Mouse (Mus musculus) heart, postnatal 0 days (tissue): Measurements from ENCODE around the gene Bcas3. TPM values are rescaled to one million over a fixed set of nuclear protein-coding genes. Genes with fewer than 3 reads are reported as not detected.

Source experiments
- ATAC-seq: fragments of 200-750 bp; cut with Nextera tagmentation; 2 replicates; pipeline ENCODE4 v1.8.0; 2017; ENCODE audit warnings: low read depth, moderate number of reproducible peaks, moderate library complexity; ENCODE audit not compliant: insufficient read depth
- DNase-seq: peaks from one replicate; pipeline ENCODE4 v3.0.0-alpha.2; 2016; ENCODE audit warnings: low spot score
- H3K27ac ChIP-seq: fragments of 300-500 bp; sonication (generic); 2 replicates; pipeline ENCODE4 v1.5.1; 2014; ENCODE audit warnings: low read depth, mild to moderate bottlenecking
- H3K27me3 ChIP-seq: fragments of 300-500 bp; sonication (generic); 2 replicates; pipeline ENCODE4 v1.6.1; 2014; ENCODE audit warnings: low read length, mixed read lengths; ENCODE audit not compliant: control insufficient read depth, insufficient read depth
- H3K36me3 ChIP-seq: fragments of 300-500 bp; sonication (generic); replicated peaks from 2 replicates; pipeline ENCODE4 v1.6.1; 2014; ENCODE audit warnings: low read length, mixed read lengths; ENCODE audit not compliant: control insufficient read depth, insufficient read depth
- H3K4me1 ChIP-seq: fragments of 300-500 bp; sonication (generic); 2 replicates; pipeline ENCODE4 v1.6.1; 2014; ENCODE audit warnings: antibody characterized with exemption; ENCODE audit not compliant: control insufficient read depth, insufficient read depth
- H3K4me2 ChIP-seq: fragments of 300-500 bp; sonication (generic); 2 replicates; pipeline ENCODE4 v1.6.1; 2014; ENCODE audit warnings: low read depth, mild to moderate bottlenecking, low read length, moderate library complexity
- H3K4me3 ChIP-seq: fragments of 300-500 bp; sonication (generic); 2 replicates; pipeline ENCODE4 v1.5.1; 2014; ENCODE audit warnings: low read depth, low read length
- H3K9ac ChIP-seq: fragments of 300-500 bp; sonication (generic); replicated peaks from 2 replicates; pipeline ENCODE4 v1.6.1; 2014; ENCODE audit warnings: low read depth, low read length, mixed read lengths
- H3K9me3 ChIP-seq: fragments of 300-500 bp; sonication (generic); replicated peaks from 2 replicates; pipeline ENCODE4 v1.6.1; 2016; ENCODE audit warnings: low read length; ENCODE audit not compliant: control insufficient read depth
- CTCF ChIP-seq: IDR thresholded peaks from 2 replicates; pipeline ENCODE4 v1.5.1; 2016; ENCODE audit warnings: antibody characterized with exemption, control low read depth, low read depth
- EP300 ChIP-seq: IDR thresholded peaks from 2 replicates; pipeline ENCODE4 v1.6.1; 2016; ENCODE audit warnings: antibody characterized with exemption, low read depth
- WGBS: fragments of 180-500 bp; shearing (Covaris S2); extraction: QIAGEN DNeasy Blood & Tissue Kit; methylation state at CpG from one replicate; pipeline ENCODE4 v1.1.7; 2014; 5-methylcytosine and 5-hydroxymethylcytosine counted together
- polyA plus RNA-seq: library from polyadenylated mRNA; unstranded; fragments of >200 nt; fragmentation: Nextera tagmentation; extraction: Ambion mirVana; gene quantifications from 2 replicates; pipeline ENCODE4 v1.2.1, GENCODE M21; 2015
- total RNA-seq: library from RNA; depleted of rRNA; stranded (reverse); fragments of >200 nt; gene quantifications from 2 replicates; pipeline ENCODE4 v1.2.3, GENCODE M21; 2014; ENCODE audit warnings: low replicate concordance

Bcas3 gene
- total and polyA plus RNA-seq, 2 experiments from 2014 or later: 18.5 to 37.4 TPM

DNA sequence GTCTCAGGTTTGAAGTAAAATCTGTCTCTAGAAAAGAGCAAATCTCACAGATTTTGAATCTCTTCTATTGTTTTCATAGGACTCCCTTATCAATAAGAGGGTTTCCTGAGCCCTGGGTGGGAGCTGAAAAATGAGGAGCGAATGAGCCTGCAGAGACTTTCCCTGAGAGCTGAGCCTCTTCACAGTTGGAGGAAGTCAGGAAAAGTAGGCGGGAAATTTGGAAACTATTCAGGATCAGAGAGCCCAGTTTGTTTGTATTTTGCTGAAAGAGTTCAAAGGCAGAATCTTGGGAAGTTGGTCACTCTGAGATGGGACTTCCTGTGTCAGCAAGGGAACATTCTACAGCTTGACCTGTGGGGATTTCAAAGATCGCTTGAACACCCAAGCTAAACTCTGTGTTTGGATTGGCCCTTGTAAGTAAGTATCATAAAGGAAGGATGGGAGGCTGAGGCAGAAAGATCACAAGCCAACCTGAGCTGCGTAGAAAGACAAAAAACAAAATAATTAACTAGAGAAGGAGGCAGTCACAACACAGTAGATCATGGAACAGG lies 379.6 kb downstream of the Bcas3 start:
- WGBS: 56% methylated on average over 4 of the region's 4 CpGs
- Histone ChIP-seq H3K4me2 (no peak overlapping the region), H3K27ac (no peak overlapping the region), H3K9me3 (no peaks in the 10 kb centered on the region), H3K4me3 (no peak overlapping the region), H3K27me3 (no peaks in the 10 kb centered on the region), H3K4me1 (no peaks in the 10 kb centered on the region), H3K36me3 (no peaks in the 10 kb centered on the region), H3K9ac (no peak overlapping the region)
- DNase-seq: no peak
- TF ChIP-seq CTCF (no peak), EP300 (no peak)
- no peak for ATAC-seq

GRCm38 (mm10) chr11:85733577-85733976 lies 380.6 kb downstream of the Bcas3 start:
- Histone ChIP-seq H3K4me2 (no peak overlapping the region), H3K36me3 (no peaks in the 10 kb centered on the region), H3K27me3 (no peaks in the 10 kb centered on the region), H3K4me3 (no peak overlapping the region), H3K9ac (no peak overlapping the region), H3K27ac (no peak overlapping the region), H3K9me3 (no peaks in the 10 kb centered on the region), H3K4me1 (no peaks in the 10 kb centered on the region)
- ATAC-seq (no peak), DNase-seq (no peak)
- peak; percentile 42; the same call in 1 of the 2 replicates for TF ChIP-seq CTCF
- no peak for TF ChIP-seq EP300
- 73% methylated on average over 3 of the region's 3 CpGs for WGBS

DNA sequence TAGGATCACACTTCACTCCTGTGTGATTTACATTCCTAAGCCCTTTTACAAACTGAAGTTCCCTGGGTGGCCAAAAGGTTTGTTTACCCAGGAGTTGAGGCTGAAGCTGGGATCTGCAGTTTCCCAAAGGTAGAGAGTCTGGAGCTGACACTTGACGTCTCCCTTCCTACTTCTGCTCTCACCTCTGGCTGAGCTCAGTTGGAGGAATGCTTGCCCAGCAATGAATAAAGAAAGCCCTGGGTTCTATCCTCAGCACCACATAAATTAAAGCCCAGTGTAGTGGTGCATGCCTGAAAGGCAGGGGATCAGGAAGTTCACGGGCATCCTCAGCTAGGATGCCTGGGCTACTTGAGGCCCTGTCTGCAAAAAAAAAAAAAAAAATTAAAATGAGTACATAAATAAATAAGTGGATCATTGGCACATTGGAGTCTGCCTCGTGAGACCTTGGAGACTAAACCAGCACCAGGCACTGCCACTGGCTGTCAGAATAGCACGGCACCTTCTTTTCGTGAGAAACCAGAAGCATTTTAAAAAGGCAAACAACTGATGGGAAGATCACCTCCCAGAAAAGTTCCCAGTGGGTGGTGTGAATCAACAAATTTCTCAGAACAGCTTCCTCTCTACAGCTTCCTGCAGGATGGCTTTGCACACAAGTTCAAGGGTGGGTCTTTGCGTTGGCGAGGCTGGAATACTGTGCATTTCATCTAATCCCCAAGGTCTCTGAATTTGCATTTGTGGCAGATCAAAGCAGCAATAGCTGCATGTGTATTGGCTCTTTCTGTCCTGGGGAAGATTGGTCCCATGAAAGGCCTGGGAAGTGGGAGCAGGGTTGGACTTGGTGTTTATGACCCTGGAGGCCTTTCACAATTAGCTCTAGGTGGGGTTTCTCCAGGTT lies 381.6 kb downstream of the Bcas3 start:
- H3K9ac ChIP-seq: no peak overlapping the region
- no peaks in the 10 kb centered on the region for H3K27me3 ChIP-seq
- ATAC-seq (no peak), DNase-seq (no peak)
- no peak overlapping the region for H3K4me2 ChIP-seq
- H3K4me3 ChIP-seq: no peak overlapping the region
- H3K27ac ChIP-seq: no peak overlapping the region
- no peaks in the 10 kb centered on the region for H3K36me3 ChIP-seq
- H3K4me1 ChIP-seq: peaks cover 7% of the 10 kb centered on the region
- H3K9me3 ChIP-seq: no peaks in the 10 kb centered on the region
- WGBS: 82% methylated on average over 7 of the region's 7 CpGs
- TF ChIP-seq EP300 (no peak), CTCF (no peak)

GRCm38 (mm10) chr11:85737227-85737626 lies 384.3 kb downstream of the Bcas3 start:
- ATAC-seq (no peak), DNase-seq (no peak)
- no peaks in the 10 kb centered on the region for H3K9me3 ChIP-seq
- no peaks in the 10 kb centered on the region for H3K36me3 ChIP-seq
- H3K27me3 ChIP-seq: no peaks in the 10 kb centered on the region
- TF ChIP-seq EP300: no peak
- H3K4me3 ChIP-seq: no peak overlapping the region
- H3K9ac ChIP-seq: no peak overlapping the region
- peaks cover 13% of the 10 kb centered on the region for H3K4me1 ChIP-seq
- WGBS: 67% methylated on average over 9 of the region's 9 CpGs
- no peak overlapping the region for H3K4me2 ChIP-seq
- no peak overlapping the region for H3K27ac ChIP-seq

- Histone ChIP-seq H3K4me1 (peaks cover 13% of the 10 kb centered on the region), H3K4me2 (no peak overlapping the region), H3K36me3 (no peaks in the 10 kb centered on the region), H3K27me3 (no peaks in the 10 kb centered on the region), H3K9ac (no peak overlapping the region), H3K4me3 (no peak overlapping the region), H3K9me3 (no peaks in the 10 kb centered on the region), H3K27ac (no peak overlapping the region)
- DNase-seq (no peak), ATAC-seq (no peak)
- TF ChIP-seq EP300: no peak
- TF ChIP-seq CTCF: no peak
- WGBS: 80% methylated on average over 3 of the region's 3 CpGs
These were observed 384.9 kb downstream of the Bcas3 start for GRCm38 (mm10) chr11:85737893-85738292.

DNA sequence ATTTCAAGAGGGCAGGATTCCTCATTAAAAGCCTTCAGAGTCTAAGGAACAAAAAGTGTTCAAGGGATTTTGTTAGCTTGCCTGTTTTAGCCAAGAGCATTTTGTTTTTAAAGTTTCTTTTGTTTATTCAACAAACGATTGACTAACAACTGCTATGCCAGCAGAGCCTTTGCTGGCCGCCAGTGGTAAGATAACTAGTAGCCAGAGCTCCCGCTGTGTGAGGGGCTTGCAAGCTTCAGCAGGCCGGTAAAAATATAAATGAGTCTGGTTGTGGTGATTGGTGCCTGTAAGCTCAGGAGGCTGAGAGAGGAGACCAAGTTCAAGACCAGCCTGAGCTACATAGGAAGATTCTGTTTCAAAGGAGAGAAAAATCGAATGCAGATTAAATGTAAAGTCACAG lies 385.6 kb downstream of the Bcas3 start:
- Histone ChIP-seq H3K4me2 (no peak overlapping the region), H3K27me3 (no peaks in the 10 kb centered on the region), H3K9me3 (no peaks in the 10 kb centered on the region), H3K27ac (no peak overlapping the region), H3K36me3 (no peaks in the 10 kb centered on the region), H3K9ac (no peak overlapping the region), H3K4me1 (peaks cover 13% of the 10 kb centered on the region), H3K4me3 (no peak overlapping the region)
- TF ChIP-seq EP300 (no peak), CTCF (no peak)
- DNase-seq (no peak), ATAC-seq (no peak)
- WGBS: 68% methylated on average over 5 of the region's 5 CpGs
